Mouse (Mus musculus): Measurements from ENCODE around the gene Serf2.

Gene Serf2

DNA sequence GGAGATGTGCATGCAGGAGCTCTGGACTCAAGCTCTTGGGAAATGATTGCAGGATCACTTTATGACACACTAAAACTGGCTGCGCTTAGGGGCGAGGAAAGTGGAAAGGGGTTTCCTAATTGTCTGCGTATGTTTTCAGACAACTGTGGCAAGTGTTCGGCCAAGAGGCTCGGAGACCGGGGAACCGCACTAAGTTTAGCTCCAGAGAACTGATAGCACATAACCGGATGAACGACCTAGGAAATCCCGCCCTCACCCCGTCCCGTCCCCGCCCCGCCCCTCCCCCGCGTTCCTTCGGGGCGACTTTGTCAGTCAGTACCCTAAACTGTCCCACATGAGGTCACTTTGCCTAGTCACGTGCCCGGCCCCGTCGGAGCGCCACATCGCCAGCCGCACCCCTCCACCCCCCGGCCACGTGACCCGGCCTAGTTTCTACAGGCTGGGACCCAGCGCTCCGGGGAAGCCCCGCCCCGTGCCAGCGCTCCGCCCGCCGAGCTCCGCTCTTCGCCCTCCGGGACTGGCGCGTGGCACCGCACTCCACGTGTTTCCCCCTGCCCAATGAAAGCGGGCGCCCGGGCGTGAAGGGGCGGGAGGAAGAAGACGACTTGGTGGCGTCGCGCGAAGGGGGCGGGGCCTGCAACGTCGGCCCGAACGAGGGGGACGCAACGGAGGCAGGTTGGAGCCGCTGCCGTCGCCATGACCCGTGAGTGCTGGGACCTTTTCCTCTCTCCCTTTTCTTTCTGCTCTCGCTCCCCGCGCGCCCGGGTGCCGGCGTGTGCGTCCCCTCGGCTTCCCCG, at the start of gene Serf2:
Gene Serf2, plus strand, starts transcription at position 457 of the 797 bp plus-strand sequence.
- DNase-seq (ENCODE audit: low spot score) = peak; percentile 100

DNA sequence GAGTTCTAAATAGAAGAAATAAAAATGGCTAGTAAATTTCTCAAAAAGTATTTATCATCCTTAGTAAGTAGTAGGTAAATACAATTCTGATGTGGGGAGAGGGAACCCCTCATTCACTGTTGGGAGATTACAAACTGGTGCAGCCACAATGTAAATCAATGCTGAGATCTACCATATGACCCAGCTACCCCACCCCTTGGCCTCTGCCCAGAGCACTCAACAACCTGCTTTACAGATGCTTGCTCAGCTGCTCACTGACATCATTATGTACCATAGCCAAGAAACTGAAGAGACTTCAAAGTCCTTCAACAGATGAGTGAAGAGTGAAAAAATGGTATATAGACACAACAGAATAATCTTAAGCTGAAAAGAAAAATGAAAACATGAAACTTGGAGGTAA, 45.7 kb upstream of the Serf2 start:
- no peak for DNase-seq (ENCODE audit: low spot score)

DNA sequence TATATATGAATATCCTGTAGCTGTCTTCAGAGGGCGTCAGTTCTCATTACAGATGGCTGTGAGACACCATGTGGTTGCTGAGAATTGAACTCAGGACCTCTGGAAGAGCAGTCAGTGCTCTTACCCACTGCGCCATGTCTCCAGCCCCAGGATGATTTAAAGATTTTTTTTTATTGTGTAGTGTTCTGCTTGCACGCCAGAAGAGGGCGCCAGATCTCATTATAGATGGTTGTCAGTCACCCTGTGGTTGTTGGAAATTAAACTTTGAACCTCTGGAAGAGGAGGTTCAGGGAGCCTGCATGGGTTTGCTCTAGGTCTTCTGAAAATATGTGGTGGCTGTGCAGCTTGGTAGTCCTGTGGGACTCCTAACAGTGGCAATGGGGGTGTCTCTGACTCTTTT, 40.8 kb upstream of the Serf2 start:
- DNase-seq (ENCODE audit: low spot score) = peak; percentile 50

DNA sequence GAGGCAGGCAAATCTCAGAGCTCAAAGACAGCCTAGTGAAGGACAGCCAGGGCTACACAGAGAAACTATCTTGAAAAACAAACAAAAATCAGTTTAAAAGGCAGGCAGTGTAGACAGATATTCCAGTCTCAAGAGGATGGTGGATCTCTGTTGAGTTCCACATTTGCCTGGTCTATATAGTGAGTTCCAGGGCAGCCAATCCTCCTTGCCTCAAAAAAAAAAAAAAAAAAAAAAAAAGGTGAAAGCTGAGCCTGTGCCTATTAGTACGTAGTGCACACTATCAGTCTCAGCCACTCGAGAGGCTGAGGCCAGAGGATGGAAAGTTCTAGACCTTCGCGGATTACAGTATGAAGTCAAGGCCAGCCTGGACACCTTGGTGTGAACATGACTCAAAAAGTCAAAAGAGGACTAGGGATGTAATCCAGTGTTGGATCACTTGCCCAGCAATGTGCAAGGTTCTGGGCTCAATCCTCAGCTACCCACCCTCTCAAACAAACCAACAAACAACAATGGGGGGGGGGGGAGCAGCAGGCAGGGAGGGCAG, 36.1 kb upstream of the Serf2 start:
- peak; percentile 22 for DNase-seq (ENCODE audit: low spot score)

DNA sequence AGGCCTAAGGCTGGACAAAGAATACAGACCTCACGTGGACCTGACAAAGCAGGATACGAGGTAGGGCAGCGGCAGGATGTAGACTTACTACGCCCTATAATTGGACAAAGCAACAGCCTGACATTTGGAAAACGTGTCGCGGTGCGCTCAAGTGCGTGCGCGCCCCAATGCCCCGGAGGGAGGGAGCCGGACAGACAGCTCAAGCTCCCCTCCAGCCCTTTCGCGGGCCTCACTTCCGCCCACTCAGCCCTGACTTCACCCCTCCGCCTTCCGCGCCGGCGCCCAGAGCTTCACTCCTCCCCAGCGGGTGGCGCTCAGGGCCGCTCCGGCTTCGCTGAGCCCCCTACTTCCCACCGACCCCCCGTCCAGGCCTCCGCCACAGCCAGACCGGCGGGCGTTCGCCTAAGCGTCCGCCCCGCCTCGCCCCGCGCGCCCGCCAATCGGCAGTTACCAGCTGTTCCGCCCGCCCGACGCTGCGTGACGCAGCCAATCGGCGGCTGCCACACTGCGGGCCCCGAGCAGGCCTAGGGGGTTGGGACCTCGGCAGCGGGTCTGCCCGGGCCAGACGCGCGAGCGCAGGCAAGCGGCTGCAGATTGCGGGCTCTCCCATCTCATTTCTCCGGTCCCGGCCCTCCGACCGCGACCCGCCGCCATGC, 35.5 kb upstream of the Serf2 start, which contains the start of the genes Pdia3 and Catsper2:
Gene Pdia3, plus strand, starts transcription at position 389 of the 656 bp plus-strand sequence.
Gene Catsper2, minus strand, starts transcription at position 406 of the 656 bp plus-strand sequence.
- DNase-seq (ENCODE audit: low spot score) = peak; percentile 96

DNA sequence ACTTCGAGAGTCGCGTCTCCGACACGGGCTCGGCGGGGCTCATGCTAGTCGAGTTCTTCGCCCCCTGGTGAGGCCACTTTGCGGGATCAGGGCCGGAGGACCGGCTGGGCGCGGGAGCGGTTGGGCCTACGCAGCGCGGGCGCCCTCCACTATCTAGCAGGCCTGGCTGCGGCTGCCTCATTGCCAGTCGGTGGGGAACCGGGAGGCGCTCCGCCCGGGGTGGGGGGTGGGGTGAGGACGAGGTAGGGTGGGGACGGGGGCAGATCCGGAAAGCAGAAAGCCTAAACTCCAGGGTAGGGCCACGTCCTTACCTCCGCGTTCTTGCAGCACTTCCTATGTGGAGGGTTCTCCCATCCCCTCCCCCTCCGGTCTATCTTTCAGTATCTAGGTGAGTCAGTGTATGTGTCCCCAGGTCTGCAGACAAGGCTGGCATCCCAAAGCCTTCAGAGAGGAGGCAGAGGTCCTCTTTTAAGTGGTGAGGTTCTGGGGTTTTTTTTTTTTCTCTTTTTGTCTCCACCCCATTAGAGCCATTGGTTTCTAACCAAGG, 34.8 kb upstream of the Serf2 start:
- peak; percentile 39 for DNase-seq (ENCODE audit: low spot score)

DNA sequence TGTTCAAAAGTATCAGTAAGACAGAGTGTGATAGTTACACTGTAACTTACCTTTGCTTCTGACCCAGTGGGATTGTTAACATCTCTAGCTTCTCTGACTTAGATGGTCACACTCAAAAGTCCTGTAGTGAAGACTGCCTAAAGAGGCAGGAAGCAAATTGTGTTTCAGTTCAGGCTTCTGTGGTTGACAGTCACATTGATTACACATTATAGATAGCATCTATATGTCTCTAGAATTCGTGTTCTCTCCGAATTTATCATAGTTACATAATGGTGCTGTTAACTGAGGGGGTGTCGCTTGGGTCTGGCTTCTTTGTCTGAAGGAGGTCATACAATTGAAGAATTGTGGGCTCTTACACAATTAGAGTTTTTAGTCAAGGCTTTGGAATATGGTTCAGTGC, 33.9 kb upstream of the Serf2 start:
- no peak for DNase-seq (ENCODE audit: low spot score)

DNA sequence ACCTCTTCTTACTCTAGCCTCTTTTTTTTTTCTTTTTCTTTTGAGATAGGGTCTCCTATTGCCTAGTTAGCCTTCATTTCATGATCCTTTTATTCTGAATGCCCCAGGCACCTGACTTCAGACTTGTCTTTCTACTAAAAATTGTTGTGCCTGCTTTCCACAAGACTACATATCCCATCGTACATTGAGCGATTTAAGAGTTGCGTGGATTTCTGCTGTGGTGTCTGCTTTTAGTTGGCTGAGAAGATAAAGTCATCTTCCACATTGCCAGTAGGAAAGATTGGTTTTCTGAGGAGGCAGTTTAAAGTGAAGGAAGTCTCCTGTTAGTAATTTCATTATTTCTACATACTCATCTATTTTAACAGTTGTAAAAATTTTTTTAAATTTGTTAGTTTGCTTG, 33.4 kb upstream of the Serf2 start:
- no peak for DNase-seq (ENCODE audit: low spot score)

DNA sequence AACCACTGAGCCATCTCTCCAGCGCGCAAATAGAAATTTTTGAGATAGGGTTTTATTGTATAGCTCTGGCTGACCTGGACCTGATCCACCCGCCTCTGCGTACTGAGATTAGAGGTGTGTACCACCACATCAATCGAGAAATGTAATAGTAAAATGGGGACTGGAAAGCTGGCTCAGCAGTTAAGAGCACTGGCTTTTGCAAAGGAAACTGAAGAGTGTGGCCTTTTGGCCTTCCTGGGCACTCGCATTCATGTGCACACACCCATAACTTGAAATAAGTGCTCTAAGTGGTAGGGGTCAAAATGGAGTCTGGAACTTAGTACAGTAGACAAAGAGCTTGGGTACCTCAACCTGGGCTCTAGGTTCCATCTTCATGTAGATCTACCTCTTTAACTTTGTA, 32.6 kb upstream of the Serf2 start:
- DNase-seq (ENCODE audit: low spot score) = no peak

DNA sequence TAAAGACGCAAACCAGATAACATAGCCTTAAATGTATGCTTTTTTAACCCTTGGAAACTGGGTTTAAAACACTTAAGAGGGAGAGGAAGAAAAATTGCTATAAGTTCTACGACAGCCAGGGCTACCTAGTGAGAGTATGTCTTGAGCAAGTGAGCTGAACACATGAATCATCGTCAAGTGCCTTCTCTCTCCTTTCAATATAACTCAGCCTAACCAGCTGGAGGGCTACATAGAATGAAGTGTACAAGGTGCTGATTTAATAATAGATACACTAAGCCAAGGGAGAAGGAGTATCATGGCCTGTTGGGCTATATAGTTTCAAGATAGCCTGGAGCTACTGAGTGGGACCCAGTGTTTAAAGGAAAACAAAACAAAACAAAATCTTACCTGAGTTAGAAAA, 30.5 kb upstream of the Serf2 start:
- no peak for DNase-seq (ENCODE audit: low spot score)

DNA sequence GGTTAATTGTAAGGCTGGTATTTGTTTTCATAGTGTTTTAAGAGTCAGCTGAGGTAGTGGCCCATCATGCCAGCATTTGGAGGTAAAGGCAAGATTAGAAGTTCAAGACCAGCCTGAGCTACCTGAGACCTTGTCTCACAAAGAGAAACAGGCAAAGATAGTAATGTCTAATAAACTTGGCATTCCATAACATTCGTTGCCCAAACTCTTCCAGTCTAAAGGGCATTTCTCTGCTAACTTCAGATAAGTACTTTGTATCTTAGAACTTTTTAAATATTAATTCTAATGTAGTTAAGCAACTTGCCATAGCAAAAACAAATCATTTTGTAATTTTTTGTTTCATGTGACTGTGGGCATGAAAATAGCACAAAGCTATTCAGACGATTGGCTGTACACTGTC, 25.8 kb upstream of the Serf2 start:
- DNase-seq (ENCODE audit: low spot score) = no peak

DNA sequence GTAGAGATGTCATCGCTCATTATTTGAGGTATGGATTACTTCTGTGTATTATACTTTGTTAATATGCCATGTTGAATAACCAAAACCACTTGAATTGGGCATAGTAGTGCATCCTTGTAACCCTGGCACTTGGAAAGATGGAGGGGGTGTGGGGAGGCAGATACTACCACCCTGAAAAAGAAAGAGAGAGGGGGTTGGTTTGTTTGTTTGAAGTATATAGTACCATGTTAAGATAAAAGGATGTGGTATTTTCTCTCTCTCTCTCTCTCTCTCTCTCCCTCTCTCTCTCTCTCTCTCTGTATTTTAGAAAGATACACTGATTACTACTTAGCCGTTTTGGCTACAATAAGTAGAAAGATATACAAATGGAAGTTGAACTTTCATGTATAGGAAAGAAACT, 23.1 kb upstream of the Serf2 start:
- DNase-seq (ENCODE audit: low spot score) = no peak

DNA sequence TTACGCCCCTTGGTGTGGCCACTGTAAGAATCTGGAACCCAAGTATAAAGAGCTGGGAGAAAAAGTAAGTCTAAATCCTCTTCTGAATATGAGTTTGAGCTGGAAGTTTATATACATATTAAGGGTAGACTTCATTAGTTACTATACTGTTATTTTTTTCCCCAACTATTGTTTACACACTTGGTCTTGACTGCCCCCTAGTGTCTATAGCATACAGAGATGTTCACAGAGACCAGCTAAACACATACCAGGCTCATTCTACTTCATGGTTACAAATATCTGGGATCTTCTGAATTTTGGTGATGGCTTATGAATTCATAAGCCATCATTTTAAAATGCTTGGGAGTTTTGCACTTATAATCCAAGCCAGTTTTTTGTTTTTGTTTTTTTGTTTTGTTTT, 14.1 kb upstream of the Serf2 start:
- DNase-seq (ENCODE audit: low spot score) = peak; percentile 29

DNA sequence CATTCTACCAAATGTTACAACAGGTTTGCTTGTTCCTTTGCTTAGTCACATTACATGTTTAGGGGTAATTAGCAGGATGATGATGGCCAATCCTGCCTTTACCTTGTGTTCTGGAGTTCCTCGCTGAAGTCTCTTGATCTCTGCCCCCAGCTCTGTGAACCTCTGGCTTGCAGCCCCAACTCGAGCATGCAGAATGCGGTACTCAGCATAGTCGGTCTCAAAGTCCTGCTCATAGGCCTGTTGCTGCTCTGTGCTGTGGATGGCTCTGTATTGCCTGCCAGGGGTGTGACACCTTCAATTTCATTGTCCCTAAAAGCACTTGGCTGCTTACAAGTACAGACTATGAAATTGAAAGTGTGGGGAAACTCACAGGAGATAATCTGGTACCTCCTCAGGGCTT, 9.2 kb upstream of the Serf2 start:
- DNase-seq (ENCODE audit: low spot score) = no peak

DNA sequence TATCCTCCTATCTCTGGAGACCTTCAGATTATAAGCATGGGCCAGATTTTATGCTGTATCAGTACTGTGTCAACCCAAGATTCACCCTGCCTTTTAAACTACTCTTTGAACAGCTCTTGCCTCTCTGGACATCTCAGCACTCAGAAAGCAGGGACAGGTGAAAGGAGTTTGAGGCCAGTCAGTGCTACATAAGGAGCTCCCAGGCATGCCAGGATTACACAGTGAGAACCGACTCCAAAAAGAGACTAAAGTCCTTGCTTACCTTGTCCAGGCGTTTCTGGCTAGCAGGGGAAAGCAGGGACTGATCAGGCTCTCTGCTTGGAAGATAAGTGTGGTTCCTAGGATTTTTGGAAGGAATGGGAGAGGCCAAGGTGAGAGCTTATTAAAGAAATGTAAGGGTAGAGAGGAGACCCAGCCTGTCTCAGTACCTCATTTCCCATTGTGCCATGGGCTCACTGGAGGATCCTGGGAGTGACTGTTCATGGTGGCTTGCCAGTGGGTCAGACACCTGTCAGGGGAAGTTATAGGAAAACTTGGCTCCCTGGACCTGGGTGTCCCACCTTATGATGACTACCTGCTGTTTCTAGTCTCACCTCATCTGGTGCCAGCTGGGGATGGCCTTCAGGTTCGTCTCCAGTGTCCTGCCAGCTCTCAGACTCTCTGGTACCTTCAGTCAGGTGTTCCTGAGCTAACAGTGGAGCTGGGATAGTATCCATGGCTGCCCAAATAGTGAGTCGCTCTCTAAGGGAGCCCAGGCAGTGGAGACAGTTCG, 8.0 kb upstream of the Serf2 start:
- DNase-seq (ENCODE audit: low spot score) = no peak

DNA sequence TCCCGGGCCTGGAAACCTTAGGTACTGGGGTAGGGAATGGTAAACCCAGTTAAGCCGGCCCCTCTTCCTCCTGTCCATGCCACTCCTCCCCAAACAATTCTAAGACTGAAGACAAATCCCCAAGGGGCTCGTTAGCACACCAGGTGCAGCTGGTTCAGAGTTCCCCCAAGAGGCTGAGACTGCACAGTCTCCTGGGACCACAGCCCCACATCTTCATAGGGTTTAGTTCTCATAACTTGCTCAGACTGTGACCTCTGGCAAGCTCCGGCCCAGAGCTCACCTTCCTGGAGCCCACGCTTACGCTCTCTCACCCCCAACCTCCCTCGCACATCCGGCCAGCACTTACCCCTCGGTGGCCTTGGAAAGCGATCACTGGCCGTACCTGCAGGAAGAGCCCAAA, 7.2 kb upstream of the Serf2 start:
- no peak for DNase-seq (ENCODE audit: low spot score)

DNA sequence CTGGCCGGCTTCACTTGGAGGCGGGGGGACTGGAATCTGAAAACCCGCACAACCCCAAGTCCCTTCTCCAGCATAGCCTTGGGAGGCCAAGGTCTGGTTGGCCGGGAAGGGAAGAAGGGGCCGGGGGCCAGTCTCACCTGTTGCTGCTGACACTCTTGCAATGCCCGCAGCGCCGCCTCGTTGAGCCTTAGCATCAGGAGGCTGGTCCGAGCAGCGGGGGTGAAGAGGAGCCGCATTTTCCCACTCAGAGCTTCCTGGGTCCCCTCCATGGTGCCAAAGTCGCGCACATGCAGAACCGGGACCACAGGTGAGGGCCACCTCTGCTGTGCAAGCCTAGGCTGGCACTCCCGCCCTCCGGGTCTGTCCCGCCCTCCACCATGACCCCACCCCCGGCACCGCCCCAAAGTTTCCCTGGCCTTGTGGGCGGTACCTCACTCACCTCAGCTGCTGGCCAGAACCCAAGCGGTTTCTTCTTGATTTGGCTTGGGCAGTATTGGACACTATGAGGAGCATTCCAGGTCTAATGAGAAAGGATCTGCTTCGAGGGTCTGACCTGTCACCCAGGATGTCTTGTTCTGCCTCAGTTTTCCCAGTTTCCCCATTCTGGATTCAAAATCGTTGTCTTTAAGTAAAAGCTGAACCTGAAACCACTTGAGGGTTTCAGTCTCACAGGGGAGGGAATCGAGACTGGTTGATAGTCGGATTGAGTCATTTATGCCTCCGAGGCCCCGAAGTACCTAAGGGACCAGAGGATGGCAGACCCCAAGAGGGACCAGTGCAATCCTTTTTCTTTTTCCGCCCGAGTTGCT, 6.5 kb upstream of the Serf2 start:
- DNase-seq (ENCODE audit: low spot score) = peak; percentile 81

DNA sequence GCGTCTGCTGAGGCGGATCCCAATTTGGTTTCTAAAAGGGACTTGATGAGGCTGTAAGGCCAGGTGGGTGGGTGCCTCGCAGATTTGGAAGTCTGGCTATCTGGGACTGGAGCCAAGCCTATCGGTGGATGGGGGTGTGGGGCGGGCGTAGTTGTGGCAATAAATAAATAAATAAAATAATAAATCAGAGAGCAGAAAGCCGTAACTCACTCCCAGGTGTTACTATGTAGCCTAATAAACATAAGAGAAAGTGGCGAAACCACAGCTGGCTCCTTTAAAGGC, 6.0 kb upstream of the Serf2 start:
- no peak for DNase-seq (ENCODE audit: low spot score)

DNA sequence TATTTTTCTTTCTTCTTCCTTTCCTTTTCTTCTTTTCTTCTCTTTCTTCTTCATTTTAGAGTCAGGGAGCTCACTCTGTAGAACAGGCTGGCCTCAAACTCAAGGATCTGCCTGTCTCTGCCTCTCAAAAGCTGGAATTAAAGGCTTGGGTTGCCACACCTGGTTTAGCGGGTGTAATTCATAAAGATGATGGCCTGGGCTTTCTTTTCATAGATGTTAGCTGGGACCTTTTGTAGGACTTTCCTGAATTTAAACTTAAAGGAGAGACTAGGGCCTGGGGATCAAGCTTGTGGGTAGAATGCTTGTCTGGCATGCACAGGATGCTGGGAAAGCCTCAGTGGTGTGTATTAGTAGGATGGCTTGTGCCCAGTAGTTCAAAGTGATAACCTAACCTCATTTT, 4.8 kb upstream of the Serf2 start, which contains the start of gene Ell3:
Gene Ell3, minus strand, starts transcription at position 101 of the 400 bp plus-strand sequence.
- DNase-seq (ENCODE audit: low spot score) = no peak

DNA sequence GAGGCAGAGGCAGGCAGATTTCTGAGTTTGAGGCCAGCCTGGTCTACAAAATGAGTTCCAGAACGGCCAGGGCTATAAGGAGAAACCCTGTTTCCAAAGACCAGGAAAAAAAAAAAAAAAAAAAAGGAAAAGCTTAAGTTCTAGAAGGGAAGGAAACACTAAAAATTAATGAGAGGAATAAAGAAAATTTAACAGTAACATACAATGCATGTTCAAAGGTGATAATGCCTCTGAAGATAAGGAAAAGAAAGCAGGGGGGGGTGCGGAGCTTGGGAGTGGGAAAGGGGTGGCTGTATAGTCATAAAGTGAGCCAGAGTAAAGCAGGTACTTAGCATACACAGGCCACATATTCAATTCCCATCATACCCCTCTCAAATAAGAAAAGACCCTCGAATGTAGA, 3.9 kb upstream of the Serf2 start:
- DNase-seq (ENCODE audit: low spot score) = no peak

DNA sequence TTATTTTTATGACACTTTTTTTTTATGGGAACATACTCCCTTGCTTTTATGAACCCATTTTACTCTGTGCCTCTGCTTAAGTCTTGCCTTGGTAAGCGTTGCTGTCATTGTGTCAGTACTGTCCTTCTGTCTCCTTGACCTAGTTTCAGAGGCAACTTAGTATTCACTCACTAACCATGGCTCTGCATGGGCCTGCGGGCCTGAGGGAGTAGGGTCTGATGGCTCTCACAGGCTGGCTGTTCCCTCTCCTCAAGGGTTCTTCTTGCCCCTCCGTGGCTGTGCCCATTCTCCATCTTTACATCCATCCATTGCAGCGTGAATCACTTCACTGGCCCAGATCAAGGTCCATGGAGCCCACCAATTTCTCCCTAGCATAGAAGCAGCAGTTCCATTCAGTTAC, 2.5 kb upstream of the Serf2 start:
- no peak for DNase-seq (ENCODE audit: low spot score)

DNA sequence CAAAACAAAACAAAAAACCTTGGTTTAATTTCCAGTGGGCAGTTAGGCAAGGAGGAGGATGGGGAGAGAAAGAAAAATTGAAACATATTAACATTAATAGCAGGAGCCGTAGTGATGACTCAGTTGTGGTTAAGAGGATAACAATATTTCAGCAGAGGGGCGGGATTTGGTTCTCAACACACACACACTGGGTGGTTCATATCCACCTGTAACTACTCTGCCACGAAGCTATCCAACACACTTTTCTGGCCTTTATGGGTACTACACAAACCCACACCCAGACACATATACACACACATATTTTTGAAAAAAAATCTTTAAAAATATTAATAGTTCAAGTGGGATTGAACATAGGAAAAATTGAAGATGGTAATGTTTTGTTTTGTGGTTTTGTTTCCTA, 2.0 kb upstream of the Serf2 start:
- no peak for DNase-seq (ENCODE audit: low spot score)

Data from lung, postnatal 25 days (tissue).